Mouse (Mus musculus) megakaryocyte, embryonic 14.5 days (primary cell): Measurements from ENCODE around the gene 4921524J17Rik.

Source experiments
- FLI1 ChIP-seq: IDR thresholded peaks from 2 replicates; pipeline ENCODE4 v1.6.1; 2012; ENCODE audit warnings: low read length, inconsistent platforms, mixed read lengths
- GATA1 ChIP-seq: IDR thresholded peaks from 3 replicates; pipeline ENCODE4 v1.6.1; 2012; ENCODE audit warnings: mixed read lengths, low read length, inconsistent platforms, borderline replicate concordance

GRCm38 (mm10) chr8:85432168-85433016 is at the start of gene 4921524J17Rik:
- TF ChIP-seq FLI1 (no peak), GATA1 (no peak)
